Mouse (Mus musculus) layer of hippocampus, adult 2 months (tissue): Measurements from ENCODE around the gene Olfr114. TPM values are rescaled to one million over a fixed set of nuclear protein-coding genes. Genes with fewer than 3 reads are reported as not detected.

Source experiments
- DNase-seq, 2 experiments: peaks; one replicate each; pipeline ENCODE4 v3.0.0; 2022; ENCODE audit warnings: low spot score in 2 of 2
- H3K27ac ChIP-seq: fragments of 200-600 bp; 2 replicates; pipeline ENCODE4 v1.8.1; 2022
- H3K4me3 ChIP-seq: fragments of 200-600 bp; 2 replicates; pipeline ENCODE4 v1.8.1; 2022; ENCODE audit warnings: mild to moderate bottlenecking
- CTCF ChIP-seq: fragments of 200-600 bp; conservative IDR thresholded peaks from 2 replicates; pipeline ENCODE4 v1.8.1; 2022; ENCODE audit warnings: antibody characterized with exemption, mild to moderate bottlenecking, moderate library complexity
- long read RNA-seq, 2 experiments: library from polyadenylated mRNA; stranded (forward); transcript quantifications; one replicate each; pipeline ENCODE4 v2.0.0; 2021; ENCODE audit warnings: borderline mapping rate in 2 of 2
- total RNA-seq, 2 experiments: library from RNA; stranded (reverse); gene quantifications; 2 replicates each; pipeline ENCODE4 v1.2.3; 2021

Gene Olfr114
- not detected for total RNA-seq
- long read RNA-seq, experiment 1 = 0 reads
- long read RNA-seq, experiment 2 = 0 reads

DNA sequence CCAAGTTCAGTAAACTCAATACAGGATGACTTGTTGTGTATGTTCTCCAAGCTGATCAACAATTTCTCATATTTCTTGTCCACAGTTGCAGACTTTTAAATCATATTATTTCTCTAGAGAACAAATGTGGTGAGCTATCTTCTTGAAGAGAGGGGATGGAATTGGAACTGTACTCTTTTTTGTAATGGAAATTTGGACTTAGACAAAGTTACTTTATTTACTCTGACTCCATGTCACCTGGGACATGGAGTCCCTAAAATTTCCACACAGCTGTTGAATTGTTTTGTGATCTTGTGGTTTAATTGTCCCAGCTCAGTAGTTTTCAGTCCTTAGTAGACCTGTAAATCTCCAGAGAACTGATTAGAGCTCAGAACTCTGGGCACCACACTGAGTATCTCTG is at the start of gene Olfr114:
Gene Olfr114, minus strand, starts transcription at position 101 of the 400 bp plus-strand sequence.
- no peak for DNase-seq
- H3K4me3 ChIP-seq = no peak within 1 kb of the TSS
- H3K27ac ChIP-seq = no peak within 1 kb of the TSS
- no peak for TF ChIP-seq CTCF

DNA sequence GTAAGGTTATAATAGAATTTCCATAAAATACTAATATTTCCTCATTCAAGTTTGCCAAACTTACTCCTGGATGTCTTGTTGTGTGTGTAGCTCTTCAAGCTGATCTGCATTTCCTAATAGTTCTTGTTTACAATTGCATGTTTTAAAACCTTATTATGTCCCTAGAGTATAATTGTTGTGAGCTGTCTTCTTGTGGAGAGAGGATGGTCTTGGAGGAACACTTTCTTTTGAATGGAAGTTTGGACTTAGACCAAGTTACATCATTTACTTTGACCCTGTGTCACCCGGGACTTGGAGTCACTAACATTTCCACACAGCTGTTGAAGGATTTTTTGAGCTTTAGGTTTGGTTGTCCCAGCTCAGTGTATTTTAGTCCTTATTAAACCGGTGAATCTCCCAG is 34.5 kb upstream of the Olfr114 start, which contains the start of the genes Olfr115 and Olfr116:
Gene Olfr115, minus strand, starts transcription at position 101 of the 400 bp plus-strand sequence.
Gene Olfr116, minus strand, starts transcription at position 191 of the 400 bp plus-strand sequence.
- Histone ChIP-seq H3K27ac (no peak within 1 kb of the TSS), H3K4me3 (no peak within 1 kb of the TSS)
- no peak for DNase-seq
- no peak for TF ChIP-seq CTCF

DNA sequence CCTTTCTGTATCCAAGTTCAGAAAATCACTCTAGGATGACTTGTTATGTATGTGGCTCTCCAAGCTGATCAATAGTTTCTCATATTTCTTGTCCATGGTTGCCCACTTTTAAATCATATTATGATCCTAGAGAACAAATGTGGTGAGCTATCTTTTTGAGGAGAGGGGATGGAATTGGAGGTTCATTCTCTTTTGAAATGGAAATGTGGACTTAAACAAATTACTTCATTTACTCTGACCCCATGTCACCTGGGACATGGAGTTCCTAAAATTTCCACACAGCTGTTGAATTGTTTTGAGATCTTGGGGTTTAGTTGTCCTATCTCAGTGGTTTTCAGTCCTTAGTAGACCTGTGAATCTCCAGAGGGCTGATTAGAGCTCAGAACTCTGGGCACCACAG is 15.0 kb downstream of the Olfr114 start, which contains the start of gene Olfr113:
Gene Olfr113, minus strand, starts transcription at position 101 of the 400 bp plus-strand sequence.
- no peak for DNase-seq
- Histone ChIP-seq H3K27ac (no peak within 1 kb of the TSS), H3K4me3 (no peak within 1 kb of the TSS)
- TF ChIP-seq CTCF = no peak

DNA sequence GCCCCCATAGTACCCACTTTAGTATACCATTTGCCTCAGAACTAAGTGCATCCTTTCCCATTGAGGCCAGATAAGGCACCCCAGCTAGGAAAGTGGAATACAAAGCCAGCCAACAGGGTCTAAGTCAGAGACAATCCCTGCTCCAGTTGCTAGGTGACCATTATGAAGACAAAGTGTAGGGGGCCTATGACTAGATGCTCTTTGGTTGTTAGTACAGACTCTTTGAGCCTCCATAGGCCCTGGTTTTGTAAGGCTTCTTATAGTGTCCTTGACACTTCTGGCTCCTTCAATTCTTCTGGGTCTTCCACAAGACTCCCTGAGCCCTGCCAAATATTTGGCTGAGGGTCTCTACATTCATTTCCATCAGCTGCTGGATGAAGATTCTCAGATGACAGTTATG is 23.2 kb downstream of the Olfr114 start, which contains the start of gene Olfr112:
Gene Olfr112, minus strand, starts transcription at position 101 of the 400 bp plus-strand sequence.
- TF ChIP-seq CTCF = no peak
- no peak for DNase-seq
- no peak within 1 kb of the TSS for H3K27ac ChIP-seq
- H3K4me3 ChIP-seq = no peak within 1 kb of the TSS

DNA sequence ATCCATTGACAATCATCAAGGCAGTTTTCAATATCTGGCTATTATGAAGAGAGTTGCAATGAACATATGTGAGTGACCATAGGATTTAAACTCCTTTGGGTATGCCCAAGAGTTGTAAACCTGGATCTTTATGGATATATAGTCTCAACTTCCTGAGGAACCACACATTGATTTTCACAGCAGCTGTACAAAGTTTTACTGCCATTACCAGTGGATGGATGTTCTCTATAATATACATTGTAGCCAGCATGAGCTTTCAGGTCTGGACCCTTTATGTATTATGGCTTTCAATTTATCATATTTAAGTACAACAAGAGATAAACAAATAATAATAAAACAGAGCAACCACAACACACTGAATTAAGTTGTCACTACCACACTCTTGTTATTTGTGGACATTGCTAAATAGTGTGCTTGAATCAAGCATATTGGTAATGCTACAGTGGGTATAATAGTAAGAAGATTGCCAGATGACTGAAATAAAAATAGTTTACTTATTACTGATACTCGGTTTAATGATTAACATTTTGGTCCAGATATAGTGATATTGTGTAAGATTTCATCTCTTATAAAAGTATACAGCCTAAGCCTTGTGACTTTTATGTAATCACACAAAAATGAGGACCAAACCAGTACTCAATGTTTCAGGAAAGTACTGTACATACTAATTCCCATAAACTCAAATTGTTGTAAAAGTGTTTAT is 33.5 kb downstream of the Olfr114 start:
- no peak overlapping the region for H3K4me3 ChIP-seq
- no peak for TF ChIP-seq CTCF
- DNase-seq = no peak
- no peak overlapping the region for H3K27ac ChIP-seq

DNA sequence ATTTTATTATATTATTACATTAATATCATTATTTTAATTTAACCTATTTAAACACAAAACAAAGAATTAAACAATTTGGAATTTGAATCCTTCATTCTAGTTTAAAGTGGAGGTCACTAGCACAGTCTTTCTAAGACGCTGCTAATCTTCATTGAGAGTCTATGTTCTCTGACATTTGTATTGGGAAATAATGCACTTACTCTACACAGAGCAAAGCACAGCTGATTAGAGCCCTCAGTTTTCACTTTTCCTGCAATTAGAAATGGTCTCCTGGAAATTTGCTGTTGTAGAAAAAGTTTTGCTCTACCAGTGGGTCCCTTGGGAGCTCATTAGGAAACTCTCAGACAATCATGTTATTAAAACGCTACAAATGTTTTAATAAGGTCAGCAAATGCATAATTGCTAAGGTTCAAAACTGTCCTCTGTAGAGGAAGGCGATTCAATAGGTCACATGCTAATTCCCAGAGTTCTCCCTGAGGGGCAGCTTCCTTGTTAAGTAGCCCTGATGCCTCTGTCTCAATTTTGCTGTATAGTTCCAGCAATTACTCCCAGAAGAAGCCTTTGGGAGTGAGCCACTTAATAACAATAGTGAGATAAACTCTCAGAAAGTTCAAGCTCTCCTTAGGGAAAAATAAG is 48.6 kb downstream of the Olfr114 start:
- Histone ChIP-seq H3K4me3 (no peak overlapping the region), H3K27ac (no peak overlapping the region)
- no peak for DNase-seq
- TF ChIP-seq CTCF = no peak

DNA sequence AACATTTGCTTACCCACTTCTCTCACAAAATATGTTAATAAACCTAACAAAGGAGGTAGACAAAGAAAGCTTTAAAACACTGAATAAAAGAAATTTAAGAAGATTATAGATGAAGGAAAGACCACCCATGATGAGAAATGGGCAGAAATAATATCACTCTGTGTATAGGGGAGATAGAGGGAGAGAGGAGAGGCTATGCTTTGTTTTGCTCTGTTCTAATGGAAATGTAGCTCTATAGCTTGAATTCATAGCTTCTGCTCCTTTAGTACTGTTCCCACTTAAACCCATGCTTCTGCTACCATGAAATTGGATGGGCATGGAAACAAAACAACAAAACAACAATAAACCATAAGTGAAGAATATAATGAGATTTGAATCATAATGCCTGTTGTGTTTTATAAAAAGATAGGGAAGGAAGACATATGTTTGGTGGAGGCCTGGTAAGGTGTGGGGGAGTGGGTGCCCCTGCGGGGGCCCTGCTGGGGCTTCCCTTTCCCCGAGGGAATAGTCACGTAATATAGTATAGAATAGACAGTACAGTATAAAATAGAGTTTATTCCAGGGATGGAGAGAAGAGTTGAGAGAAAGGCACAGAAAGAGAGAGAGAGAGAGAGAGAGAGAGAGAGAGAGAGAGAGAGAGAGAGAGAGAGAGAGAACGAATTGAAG is 51.0 kb downstream of the Olfr114 start:
- no peak for TF ChIP-seq CTCF
- Histone ChIP-seq H3K4me3 (no peak overlapping the region), H3K27ac (no peak overlapping the region)
- DNase-seq = no peak

Other genes starting within 250 kb of the Olfr114 start
- not detected for gene Olfr104-ps, start 233.2 kb downstream of the Olfr114 start, total RNA-seq
- gene Olfr105-ps, start 213.7 kb downstream of the Olfr114 start, total RNA-seq = not detected
- gene Olfr106-ps, start 202.3 kb downstream of the Olfr114 start, total RNA-seq = not detected
- gene Olfr107, start 193.5 kb downstream of the Olfr114 start, total RNA-seq = not detected
- not detected for gene Olfr108, start 147.3 kb downstream of the Olfr114 start, total RNA-seq
- gene Olfr109, start 133.8 kb downstream of the Olfr114 start, total RNA-seq = not detected
- not detected for gene H2-M2, start 109.2 kb downstream of the Olfr114 start, total RNA-seq
- gene Olfr110, start 100.3 kb downstream of the Olfr114 start, total RNA-seq = not detected
- not detected for gene Olfr111, start 84.7 kb downstream of the Olfr114 start, total RNA-seq
- gene Olfr112, start 23.3 kb downstream of the Olfr114 start, total RNA-seq = not detected
- gene Olfr113, start 15.1 kb downstream of the Olfr114 start, total RNA-seq = not detected
- not detected for gene Olfr115, start 34.4 kb upstream of the Olfr114 start, total RNA-seq
- gene Olfr116, start 34.5 kb upstream of the Olfr114 start, total RNA-seq = not detected
- gene Olfr117, start 71.0 kb upstream of the Olfr114 start, total RNA-seq = not detected
- not detected for gene Olfr118, start 74.2 kb upstream of the Olfr114 start, total RNA-seq
- gene Olfr119, start 103.8 kb upstream of the Olfr114 start, total RNA-seq = not detected
- gene Olfr120, start 129.1 kb upstream of the Olfr114 start, total RNA-seq = not detected
- not detected for gene Olfr121, start 156.1 kb upstream of the Olfr114 start, total RNA-seq
- gene Olfr122, start 175.9 kb upstream of the Olfr114 start, total RNA-seq = not detected
- gene Olfr123, start 200.8 kb upstream of the Olfr114 start, total RNA-seq = not detected
- gene Olfr124, start 207.1 kb upstream of the Olfr114 start, total RNA-seq = not detected
- not detected for gene Olfr125, start 240.2 kb upstream of the Olfr114 start, total RNA-seq